9 mouse cellular contexts compared by ENCODE assay signal in the genomic region with DNA sequence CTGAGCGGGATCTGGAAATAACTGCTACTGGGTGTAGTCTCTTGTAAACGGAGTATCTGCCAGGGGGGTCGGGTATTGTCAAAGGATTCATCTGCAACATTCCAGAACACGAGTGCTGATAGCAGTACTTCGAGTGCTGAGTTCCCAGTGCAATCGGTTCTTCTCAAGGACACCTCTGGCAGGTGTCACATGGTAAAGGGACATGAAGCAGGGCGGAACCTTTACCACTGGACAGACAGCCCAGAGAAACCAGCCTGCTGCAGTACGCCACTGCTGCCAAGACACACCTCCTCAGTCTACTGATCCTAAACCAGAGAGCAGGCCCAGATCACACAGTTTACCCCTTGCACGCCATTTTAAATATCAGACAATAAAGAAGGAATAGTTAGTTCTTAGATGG. TPM values are rescaled to one million over a fixed set of nuclear protein-coding genes. Genes with fewer than 3 reads are reported as not detected.
A peak's percentile ranks its signal among the peaks of the same experiment; 100 is the strongest.
DNase-seq lines count a peak whose midpoint lies in the region; ATAC-seq and TF ChIP-seq lines count a peak whose summit lies in the region.
"Had no signal": no experiment of that assay in that cellular context is flagged by ENCODE, and none has a peak within 500 bp of the region (broad histone marks: within the 10 kb centered on the region; RNA-seq: fewer than 3 reads in every experiment).

No protein-coding gene starts in this region.

- H3K9me3 ChIP-seq in forebrain, embryonic 14.5 days (replicated peaks; ENCODE audit: control insufficient read depth, low read length): no peaks in the 10 kb centered on the region
- no peaks in the 10 kb centered on the region for H3K9me3 ChIP-seq in hindbrain, postnatal 0 days (ENCODE audit: low read length)
- H3K9me3 ChIP-seq: G1E had no signal

- peak; percentile 63 for ATAC-seq in forebrain, embryonic 14.5 days
- ATAC-seq in hindbrain, postnatal 0 days: peak; percentile 36
- peak; percentile 12; the same call in 1 of the 2 replicates for ATAC-seq in megakaryocyte progenitor cell, adult 5-6 weeks (replicated peaks; ENCODE audit: poor library complexity)

- TF ChIP-seq CTCF in liver, adult 2 months (IDR thresholded peaks at IDR 0.05; ENCODE audit: low read depth, low read length): no peak
- TF ChIP-seq CTCF in hindbrain, postnatal 0 days (IDR thresholded peaks at IDR 0.05; ENCODE audit: low read depth): no peak

- peak; percentile 29 for DNase-seq in liver, adult 2 months (ENCODE audit: extremely low read depth, low read depth, low spot score)
- no peak for DNase-seq in liver
- DNase-seq in forebrain, embryonic 14.5 days (ENCODE audit: low spot score): no peak
- no peak for DNase-seq in hindbrain, postnatal 0 days (ENCODE audit: low spot score)
- no peak for DNase-seq in cerebellum, adult 11-12 months
- no peak for DNase-seq in thymus, postnatal 14 days
- DNase-seq in c-Kit-positive CD71-positive TER-119-positive erythroid progenitor cells, embryonic 14.5 days (ENCODE audit: low spot score): no peak

- H3K9ac ChIP-seq in liver, adult 2 months (ENCODE audit: low read depth, low read length): no peak overlapping the region
- H3K9ac ChIP-seq in forebrain, embryonic 14.5 days (ENCODE audit: low read length): no peak overlapping the region
- H3K9ac ChIP-seq in hindbrain, postnatal 0 days (replicated peaks; ENCODE audit: low read length): no peak overlapping the region

- no peak overlapping the region for H3K27ac ChIP-seq in liver, adult 2 months (replicated peaks; ENCODE audit: insufficient read depth, low read depth, low read length)
- H3K27ac ChIP-seq in forebrain, embryonic 14.5 days (ENCODE audit: low read depth, low read length): no peak overlapping the region
- no peak overlapping the region for H3K27ac ChIP-seq in hindbrain, postnatal 0 days

- 47% methylated on average over 9 of the region's 9 CpGs for whole genome bisulfite sequencing in liver, adult 2 months
- WGBS in forebrain, embryonic 14.5 days: 58% methylated on average over 9 of the region's 9 CpGs
- WGBS in hindbrain, postnatal 0 days: 54% methylated on average over 9 of the region's 9 CpGs

- no peaks in the 10 kb centered on the region; the same call in 1 of the 2 replicates for H3K4me1 ChIP-seq in liver, adult 2 months (ENCODE audit: control insufficient read depth, insufficient read depth, low read length)
- H3K4me1 ChIP-seq in forebrain, embryonic 14.5 days (ENCODE audit: control insufficient read depth, insufficient read depth, low read length): no peaks in the 10 kb centered on the region
- peaks cover 13% of the 10 kb centered on the region; the same call in 1 of the 2 replicates for H3K4me1 ChIP-seq in hindbrain, postnatal 0 days (ENCODE audit: insufficient read depth, low read length)

- H3K4me3 ChIP-seq in liver, adult 2 months (ENCODE audit: insufficient read depth, low read depth, low read length): no peak overlapping the region
- H3K4me3 ChIP-seq in forebrain, embryonic 14.5 days (ENCODE audit: low read depth, low read length): peak overlapping the region; percentile 23
- peak overlapping the region; percentile 40 for H3K4me3 ChIP-seq in hindbrain, postnatal 0 days (ENCODE audit: low read length)

- H3K36me3 ChIP-seq in liver, adult 2 months (ENCODE audit: control insufficient read depth, insufficient read depth, low read length): no peaks in the 10 kb centered on the region
- no peaks in the 10 kb centered on the region for H3K36me3 ChIP-seq in forebrain, embryonic 14.5 days (ENCODE audit: control insufficient read depth, insufficient read depth, low read length)
- no peaks in the 10 kb centered on the region for H3K36me3 ChIP-seq in hindbrain, postnatal 0 days (ENCODE audit: insufficient read depth, low read length)
- H3K36me3 ChIP-seq: G1E had no signal

- H3K4me2 ChIP-seq in forebrain, embryonic 14.5 days (ENCODE audit: low read length): peak overlapping the region; percentile 47
- peak overlapping the region; percentile 74 for H3K4me2 ChIP-seq in hindbrain, postnatal 0 days (ENCODE audit: low read depth, low read length)

- no peaks in the 10 kb centered on the region for H3K79me2 ChIP-seq in liver, adult 2 months (ENCODE audit: control insufficient read depth, insufficient read depth, low read length)

- TF ChIP-seq POLR2A in liver, adult 2 months (IDR thresholded peaks at IDR 0.05; ENCODE audit: extremely low read depth, insufficient read depth, low read length): no peak

- H3K27me3 ChIP-seq in liver, adult 2 months (ENCODE audit: control insufficient read depth, insufficient read depth, low read length): 0 out of 2 replicates have a peak, but pooled peaks cover 5% of the 10 kb centered on the region
- H3K27me3 ChIP-seq in forebrain, embryonic 14.5 days (replicated peaks; ENCODE audit: control insufficient read depth, insufficient read depth, low read length): peaks cover 7% of the 10 kb centered on the region; the same call in 1 of the 2 replicates
- H3K27me3 ChIP-seq in hindbrain, postnatal 0 days (ENCODE audit: insufficient read depth, low read length): no peaks in the 10 kb centered on the region

RNA-seq across cellular contexts. Expression of a gene that starts 4.2 kb away (rescaled TPM):
- total RNA-seq in liver, adult 2 months (2014; rRNA removed): 0.07 TPM in 1 of 2 replicates, not detected in the other
- not detected in 2 replicates for polyA plus RNA-seq in liver, adult 2 months (2012; rRNA removed)
- 13.6 and 14.1 TPM in 2 replicates for polyA plus RNA-seq in forebrain, embryonic 14.5 days (2014; fragmentation: Nextera tagmentation; extraction: Ambion mirVana)
- 4.4 and 5.6 TPM in 2 replicates for total RNA-seq in hindbrain, postnatal 0 days (2014; rRNA removed)
- 6.4 and 7.2 TPM in 2 replicates for polyA plus RNA-seq in hindbrain, postnatal 0 days (2015; fragmentation: Nextera tagmentation; extraction: Ambion mirVana)
- total RNA-seq in megakaryocyte progenitor cell, adult 5-6 weeks (2015): 0.46 TPM in 1 of 2 replicates, not detected in the other
- not detected in 2 replicates for total RNA-seq in megakaryocyte progenitor cell, adult 5-6 weeks (2017)
- polyA plus RNA-seq: G1E had no signal

RNA-seq across cellular contexts. Expression of a gene that starts 45.1 kb away (rescaled TPM):
- not detected in 2 replicates for total RNA-seq in liver, adult 2 months (2014; rRNA removed)
- polyA plus RNA-seq in liver, adult 2 months (2012; rRNA removed): not detected in 2 replicates
- 0.32 TPM in 1 of 2 replicates, not detected in the other for polyA plus RNA-seq in forebrain, embryonic 14.5 days (2014; fragmentation: Nextera tagmentation; extraction: Ambion mirVana)
- not detected in 2 replicates for total RNA-seq in hindbrain, postnatal 0 days (2014; rRNA removed)
- polyA plus RNA-seq in hindbrain, postnatal 0 days (2015; fragmentation: Nextera tagmentation; extraction: Ambion mirVana): 0.25 and 0.26 TPM in 2 replicates
- total RNA-seq in megakaryocyte progenitor cell, adult 5-6 weeks (2015): not detected in 2 replicates
- total RNA-seq in megakaryocyte progenitor cell, adult 5-6 weeks (2017): not detected in 2 replicates
- total RNA-seq: G1E had no signal
- polyA plus RNA-seq: G1E had no signal

RNA-seq across cellular contexts. Expression of a gene that starts 45.1 kb away (rescaled TPM):
- 24.7 and 31.5 TPM in 2 replicates for total RNA-seq in liver, adult 2 months (2014; rRNA removed)
- 20.4 and 22.0 TPM in 2 replicates for polyA plus RNA-seq in liver, adult 2 months (2012; rRNA removed)
- 111 and 125 TPM in 2 replicates for polyA plus RNA-seq in forebrain, embryonic 14.5 days (2014; fragmentation: Nextera tagmentation; extraction: Ambion mirVana)
- 203 and 212 TPM in 2 replicates for total RNA-seq in hindbrain, postnatal 0 days (2014; rRNA removed)
- polyA plus RNA-seq in hindbrain, postnatal 0 days (2015; fragmentation: Nextera tagmentation; extraction: Ambion mirVana): 227 and 234 TPM in 2 replicates
- 1.2 and 2.9 TPM in 2 replicates for total RNA-seq in megakaryocyte progenitor cell, adult 5-6 weeks (2015)
- total RNA-seq in megakaryocyte progenitor cell, adult 5-6 weeks (2017): 2.3 and 4.1 TPM in 2 replicates

Comparison
In these comparisons a context has a peak if more than half of its experiments do, and no peak if none do; other contexts are left out.
1. ATAC-seq: peak in every context shown above with its lines; median percentile 63 in forebrain, embryonic 14.5 days; 36 in hindbrain, postnatal 0 days; 12 in megakaryocyte progenitor cell, adult 5-6 weeks.